Mouse (Mus musculus): ENCODE measurements around the gene Taf6l.

DNA sequence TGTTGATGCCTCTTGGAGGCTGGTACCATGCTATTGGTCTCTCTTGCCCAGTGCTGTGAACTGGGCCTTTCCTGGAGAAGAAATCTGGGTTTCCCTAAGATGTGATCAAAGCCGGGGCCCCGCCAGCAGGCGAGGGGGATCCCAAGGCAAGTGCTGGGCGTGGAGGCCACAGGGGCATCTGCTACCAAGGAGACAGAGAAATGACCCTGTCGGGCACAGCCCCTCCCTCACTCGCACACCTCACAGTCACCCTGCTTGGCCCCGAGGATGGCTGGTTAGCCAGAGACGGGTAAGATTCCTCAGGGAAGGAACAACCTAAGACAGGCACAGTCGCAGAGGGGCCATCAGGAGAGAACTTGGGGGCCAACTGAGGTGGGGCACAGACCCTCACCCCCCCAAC is 20.7 kb downstream of the Taf6l start:
- no peak for TF ChIP-seq CTCF (IDR thresholded peaks at IDR 0.05; ENCODE audit: low read depth)
- TF ChIP-seq EP300 (optimal IDR thresholded peaks at IDR 0.05) = no peak
